Mouse (Mus musculus) testis, adult 2 months (tissue): ENCODE data around the gene Stk11ip.

Experiments
- CTCF ChIP-seq: fragments of 200-500 bp; IDR thresholded peaks from 2 replicates; pipeline ENCODE4 v1.5.1; 2012; ENCODE audit warnings: low read depth, mild to moderate bottlenecking, inconsistent platforms, low read length, moderate library complexity; ENCODE audit not compliant: control insufficient read depth, insufficient read depth, insufficient replicate concordance
- POLR2A ChIP-seq: fragments of 200-500 bp; IDR thresholded peaks from 2 replicates; pipeline ENCODE4 v1.6.1; 2012; ENCODE audit warnings: low read depth, mild to moderate bottlenecking, inconsistent platforms, low read length, moderate library complexity; ENCODE audit not compliant: control insufficient read depth

GRCm38 (mm10) chr1:75509586-75509985 is 11.7 kb upstream of the Stk11ip start:
- no peak for TF ChIP-seq CTCF
- TF ChIP-seq POLR2A = no peak
